Mouse (Mus musculus) myocyte (in vitro differentiated cells): ENCODE results near the gene Akirin2.

ENCODE experiments used
- CEBPB ChIP-seq: IDR thresholded peaks from 2 replicates; pipeline ENCODE4 v1.6.1; 2011; ENCODE audit warnings: mild to moderate bottlenecking, moderate library complexity; ENCODE audit not compliant: poor library complexity, insufficient read depth, severe bottlenecking
- E2F4 ChIP-seq: IDR thresholded peaks from one replicate; pipeline ENCODE4 v1.6.1; 2011; ENCODE audit warnings: mild to moderate bottlenecking, control low read depth, moderate library complexity; ENCODE audit not compliant: insufficient read depth
- MAX ChIP-seq: IDR thresholded peaks from one replicate; pipeline ENCODE4 v1.6.1; 2011; ENCODE audit warnings: low read depth, mild to moderate bottlenecking, control low read depth
- MYOD1 ChIP-seq, 3 experiments: IDR thresholded peaks; one replicate each; pipeline ENCODE4 v1.6.1; 2011; ENCODE audit warnings: control low read depth in 2 of 3, low read depth in 2 of 3, mild to moderate bottlenecking in 2 of 3, moderate library complexity in 1 of 3; ENCODE audit not compliant: insufficient read length in 2 of 3, control insufficient read depth in 1 of 3
- POLR2A ChIP-seq: IDR thresholded peaks from one replicate; pipeline ENCODE4 v1.6.1; 2011; ENCODE audit warnings: low read depth, mild to moderate bottlenecking, control low read depth, moderate library complexity; ENCODE audit not compliant: insufficient read length
- POLR2AphosphoS2 ChIP-seq: IDR thresholded peaks from one replicate; pipeline ENCODE4 v1.6.1; 2011; ENCODE audit warnings: low read depth, control low read depth; ENCODE audit not compliant: insufficient read length
- REST ChIP-seq: IDR thresholded peaks from one replicate; pipeline ENCODE4 v1.6.1; 2011; ENCODE audit warnings: mild to moderate bottlenecking, control low read depth, moderate library complexity; ENCODE audit not compliant: insufficient read depth, insufficient read length
- SRF ChIP-seq: IDR thresholded peaks from one replicate; pipeline ENCODE4 v1.6.1; 2011; ENCODE audit warnings: low read depth; ENCODE audit not compliant: control insufficient read depth, insufficient read length
- TCF12 ChIP-seq: IDR thresholded peaks from one replicate; pipeline ENCODE4 v1.6.1; 2011; ENCODE audit warnings: mild to moderate bottlenecking, control low read depth; ENCODE audit not compliant: poor library complexity, insufficient read depth, severe bottlenecking
- TCF3 ChIP-seq: IDR thresholded peaks from one replicate; pipeline ENCODE4 v1.6.1; 2011; ENCODE audit warnings: low read depth, control low read depth; ENCODE audit not compliant: insufficient read length
- USF1 ChIP-seq: IDR thresholded peaks from one replicate; pipeline ENCODE4 v1.6.1; 2011; ENCODE audit warnings: low read depth, mild to moderate bottlenecking, control low read depth, moderate library complexity

- TF ChIP-seq TCF12, result no peak
- no peak for TF ChIP-seq CEBPB
- no peak for TF ChIP-seq POLR2A
- no peak for TF ChIP-seq USF1
- no peak for TF ChIP-seq MAX
- no peak for TF ChIP-seq POLR2AphosphoS2
- no peak for TF ChIP-seq REST
- TF ChIP-seq TCF3, result no peak
- no peak for TF ChIP-seq MYOD1 (IDR thresholded peaks at IDR 0.05; ENCODE audit: control insufficient read depth in 1 of 3, insufficient read length in 2 of 3, low read depth in 2 of 3)
- TF ChIP-seq SRF, result no peak
- TF ChIP-seq E2F4, result no peak
Measured at GRCm38 (mm10) chr4:34554596-34554995, 3.9 kb downstream of the Akirin2 start.
